Mouse (Mus musculus): Measurements from ENCODE around the gene Hsbp1. TPM values are rescaled to one million over a fixed set of nuclear protein-coding genes. Genes with fewer than 3 reads are reported as not detected.

The Hsbp1 gene
- total RNA-seq, 1 experiment from 2014 or later = 160 TPM

GRCm38 (mm10) chr8:119386988-119387387, 42.7 kb downstream of the Hsbp1 start:
- no peak for DNase-seq

GRCm38 (mm10) chr8:119394097-119394496, 49.8 kb downstream of the Hsbp1 start:
- DNase-seq = no peak

GRCm38 (mm10) chr8:119394524-119395026, 50.3 kb downstream of the Hsbp1 start, which contains the start of gene Mlycd:
TSS of gene Mlycd (plus strand) at chr8:119394878.
- peak; percentile 98 for DNase-seq

GRCm38 (mm10) chr8:119395072-119395950, 51.0 kb downstream of the Hsbp1 start:
- peak; percentile 59 for DNase-seq

Other genes starting within 250 kb of the Hsbp1 start
- gene Mlycd, start 50.4 kb downstream of the Hsbp1 start, total RNA-seq (2021) = 58.0 and 66.5 TPM in 2 replicates
- 52.9 and 69.1 TPM in 2 replicates for gene Osgin1, start 89.6 kb downstream of the Hsbp1 start, total RNA-seq (2021)
- gene Necab2, start 102.2 kb downstream of the Hsbp1 start, total RNA-seq (2021) = 10.4 and 10.6 TPM in 2 replicates
- gene Slc38a8, start 157.2 kb downstream of the Hsbp1 start, total RNA-seq (2021) = 0.34 TPM in 1 of 2 replicates, not detected in the other
- gene Mbtps1, start 214.2 kb downstream of the Hsbp1 start, total RNA-seq (2021) = 101 and 109 TPM in 2 replicates
- gene Hsdl1, start 230.7 kb downstream of the Hsbp1 start, total RNA-seq (2021) = 25.6 and 30.1 TPM in 2 replicates
- not detected in 2 replicates for gene Dnaaf1, start 230.7 kb downstream of the Hsbp1 start, total RNA-seq (2021)